Mouse (Mus musculus): ENCODE measurements at regions not wholly inside any gene's neighbourhood (a gene's known extent, or its start where the extent isn't known, plus 50 kb on each side); places are given as distances from the start of the nearest gene placed in this dataset.

DNA sequence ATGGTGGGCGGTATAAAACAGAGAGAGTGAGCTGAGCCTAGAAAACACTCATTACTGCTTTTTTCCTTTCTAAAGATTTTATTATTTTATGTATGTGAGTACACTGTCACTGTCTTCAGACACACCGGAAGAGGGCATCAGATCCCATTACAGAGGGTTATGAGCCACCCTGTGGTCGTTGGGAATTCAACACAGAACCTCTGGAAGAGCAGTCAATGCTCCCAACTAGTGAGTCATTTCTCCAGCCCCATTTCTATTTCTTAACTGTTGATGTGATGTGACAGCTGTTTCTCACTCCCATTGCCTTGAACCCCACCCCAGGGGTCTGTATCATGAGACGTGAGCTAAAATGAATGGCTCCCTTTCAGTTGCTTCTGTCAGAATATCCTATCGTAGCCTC lies 82.6 kb upstream of the Haao start:
- DNase-seq (ENCODE audit: low spot score) = no peak

DNA sequence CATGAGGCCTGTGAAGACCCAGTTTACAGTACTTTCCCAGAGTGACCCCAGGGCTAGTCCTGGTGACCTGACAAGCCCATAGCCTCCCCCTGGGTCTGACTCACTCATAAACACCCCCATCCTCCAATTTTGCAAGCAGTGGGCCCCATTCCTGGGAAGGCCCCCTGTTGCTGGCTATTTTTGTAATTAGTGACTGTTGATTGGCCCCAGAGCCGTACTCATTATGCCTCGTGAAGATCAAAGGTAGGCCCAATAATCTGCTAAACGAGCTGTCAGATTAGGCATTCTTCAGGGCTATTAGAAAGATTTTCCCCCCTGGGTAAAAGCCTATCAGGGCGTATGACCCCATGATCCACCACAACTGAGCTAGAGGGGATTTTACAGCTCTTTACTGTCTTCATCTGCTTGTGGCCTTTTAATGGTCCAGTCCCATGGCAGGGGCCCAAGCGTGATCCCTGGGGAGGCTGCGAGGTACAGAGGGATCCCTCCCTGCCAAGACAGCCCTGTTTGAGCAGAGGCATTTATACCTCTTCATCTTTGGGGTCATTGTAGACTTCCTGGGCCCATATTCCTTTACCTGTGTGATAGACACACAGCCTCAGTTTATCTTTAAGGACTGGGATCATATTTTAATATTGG lies 80.1 kb upstream of the Haao start:
- DNase-seq (ENCODE audit: low spot score) = peak; percentile 91

DNA sequence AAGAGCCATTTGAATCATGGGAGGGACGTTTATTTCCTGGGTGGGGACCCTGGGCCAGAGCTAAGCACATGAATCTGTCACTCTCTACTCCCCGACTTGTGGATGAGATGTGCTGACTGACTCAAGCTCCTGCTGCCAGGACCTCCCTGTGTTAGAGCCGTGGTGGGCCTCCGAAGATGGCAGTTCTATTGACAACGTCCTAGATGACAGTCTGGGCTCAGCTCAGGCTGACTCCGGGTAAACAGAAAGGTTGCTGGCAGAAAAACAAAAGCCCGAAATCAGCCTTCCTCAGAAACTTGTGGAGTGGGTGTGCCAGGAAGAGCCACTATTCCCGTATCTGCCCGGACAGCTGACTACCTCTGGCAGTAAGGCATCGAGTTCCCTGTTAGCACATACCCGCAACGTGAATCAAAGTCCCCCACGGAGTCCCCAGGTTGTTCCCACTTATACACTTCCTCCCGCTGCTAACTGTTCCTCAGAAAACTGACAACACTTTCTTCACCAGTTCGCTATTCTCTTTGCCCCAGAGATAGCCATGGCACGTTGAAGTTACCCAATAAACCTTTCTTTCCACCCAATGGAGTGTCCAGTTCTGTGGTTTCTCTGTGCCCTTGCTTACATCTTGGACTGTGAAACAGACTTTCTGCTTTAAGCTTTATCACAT lies 76.6 kb upstream of the Haao start:
- no peak for DNase-seq (ENCODE audit: low spot score)

DNA sequence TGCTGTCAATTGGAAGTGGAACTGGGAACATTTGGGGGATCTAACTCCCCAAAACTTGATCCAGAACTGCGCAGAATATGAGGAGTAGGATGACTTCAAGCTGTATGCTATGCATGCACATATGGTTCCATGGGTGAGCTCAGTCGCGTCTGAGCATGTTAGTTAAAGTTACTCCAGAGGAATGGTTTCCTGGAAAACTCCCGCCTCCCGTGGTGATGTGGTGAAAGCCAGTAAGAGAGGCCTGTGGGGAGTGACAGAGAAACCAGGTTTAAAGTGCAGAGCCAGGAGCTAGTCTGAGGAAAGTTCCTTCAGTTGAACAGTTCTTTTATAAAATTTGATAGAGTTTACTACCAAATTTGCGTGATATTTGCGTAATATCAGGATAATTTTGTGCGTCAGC lies 73.1 kb upstream of the Haao start:
- DNase-seq (ENCODE audit: low spot score) = no peak

DNA sequence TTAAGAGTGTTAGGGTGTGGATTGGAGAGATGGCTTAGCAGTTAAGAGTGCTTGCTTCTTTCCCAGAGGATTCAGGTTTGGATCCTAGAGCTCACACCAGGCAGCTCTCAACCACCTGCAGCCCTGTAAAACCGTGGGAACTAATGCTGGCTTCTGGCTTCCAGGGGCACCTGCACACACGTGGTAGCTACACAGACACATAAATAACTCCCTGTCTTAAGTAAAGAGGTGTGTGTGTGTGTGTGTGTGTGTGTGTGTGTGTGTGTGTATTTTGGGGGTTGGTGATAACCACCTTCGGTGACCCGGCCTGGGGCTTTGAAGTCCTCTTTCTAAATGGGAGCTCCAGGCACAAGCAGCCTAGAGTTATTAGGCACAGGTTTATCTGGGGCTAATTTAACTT lies 72.5 kb upstream of the Haao start:
- DNase-seq (ENCODE audit: low spot score) = no peak

DNA sequence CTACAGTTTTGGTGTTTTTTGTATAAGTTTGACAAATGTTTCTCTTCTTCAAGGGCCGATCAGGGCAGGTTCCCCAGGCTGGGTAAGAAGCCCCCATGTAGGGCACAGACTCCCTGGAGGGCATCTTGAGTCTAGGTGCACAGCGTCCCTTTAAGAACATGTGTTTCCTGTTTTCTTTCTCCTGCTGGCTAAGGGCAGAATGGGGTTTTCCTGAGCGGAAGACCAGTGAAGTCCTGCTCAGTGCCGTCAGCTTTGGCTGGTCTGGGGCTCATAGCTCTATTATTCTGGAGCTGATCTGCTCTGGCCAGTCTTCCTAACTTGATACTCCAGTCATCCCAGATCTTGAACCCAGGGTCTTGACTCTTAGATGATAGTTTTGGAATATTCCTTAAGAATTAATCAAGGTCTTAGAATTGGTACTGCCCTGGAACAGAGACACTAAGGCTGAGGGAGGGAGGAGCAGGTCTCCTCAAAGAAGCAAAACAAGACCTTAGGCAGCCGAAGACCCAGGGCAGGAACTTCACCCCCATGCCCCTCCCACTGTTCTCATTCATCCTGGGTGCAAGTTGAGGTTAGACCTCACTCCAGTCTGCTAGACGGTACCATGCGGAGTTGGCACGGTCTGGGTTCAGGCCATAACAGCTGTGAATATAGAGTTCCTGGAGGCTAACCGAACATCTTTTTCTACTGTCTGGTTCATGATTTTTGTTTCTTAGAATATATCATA lies 70.8 kb upstream of the Haao start:
- DNase-seq (ENCODE audit: low spot score) = no peak

DNA sequence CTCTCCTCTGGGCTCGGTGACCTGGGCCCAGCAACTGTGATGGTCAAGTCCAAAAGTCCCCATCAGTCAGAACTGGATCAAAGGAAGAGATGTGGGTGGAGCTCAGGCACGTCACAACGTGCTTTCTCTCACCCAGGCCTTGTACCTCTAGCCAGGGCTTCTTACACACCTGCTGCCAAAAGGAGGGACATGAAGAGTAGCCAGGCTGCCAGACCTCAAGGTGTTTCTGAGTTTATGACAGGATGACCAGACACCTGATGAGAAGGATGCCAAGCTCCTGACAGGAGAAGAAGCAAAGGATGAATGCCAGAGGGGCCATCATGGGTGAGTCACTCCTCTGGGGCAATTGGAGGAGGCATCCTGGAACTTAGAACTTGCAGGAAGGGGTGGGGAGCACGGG lies 70.0 kb upstream of the Haao start:
- DNase-seq (ENCODE audit: low spot score) = no peak

DNA sequence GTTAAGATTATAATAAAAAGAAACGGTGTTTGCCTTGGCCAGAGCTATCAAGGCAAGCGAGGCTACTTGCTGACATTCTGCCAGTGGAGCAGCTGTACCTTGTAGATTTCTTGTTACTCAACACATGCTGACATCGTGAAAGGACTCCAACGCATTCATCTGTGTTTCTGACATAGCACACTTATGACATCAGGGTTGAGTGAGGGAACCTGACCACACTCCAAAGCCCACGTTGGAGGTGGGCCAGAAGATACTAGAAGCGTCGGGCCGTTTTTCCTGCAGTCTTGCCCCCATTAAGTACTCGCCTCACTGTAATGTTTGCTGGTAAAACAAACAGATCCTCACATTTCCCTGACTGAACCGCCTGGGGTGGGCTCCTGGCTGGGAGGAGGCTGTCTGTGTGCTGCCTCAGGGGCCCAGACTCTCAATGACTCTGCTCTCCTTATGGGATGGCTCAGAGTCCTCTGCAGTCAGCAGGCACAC lies 69.0 kb upstream of the Haao start:
- DNase-seq (ENCODE audit: low spot score) = no peak

DNA sequence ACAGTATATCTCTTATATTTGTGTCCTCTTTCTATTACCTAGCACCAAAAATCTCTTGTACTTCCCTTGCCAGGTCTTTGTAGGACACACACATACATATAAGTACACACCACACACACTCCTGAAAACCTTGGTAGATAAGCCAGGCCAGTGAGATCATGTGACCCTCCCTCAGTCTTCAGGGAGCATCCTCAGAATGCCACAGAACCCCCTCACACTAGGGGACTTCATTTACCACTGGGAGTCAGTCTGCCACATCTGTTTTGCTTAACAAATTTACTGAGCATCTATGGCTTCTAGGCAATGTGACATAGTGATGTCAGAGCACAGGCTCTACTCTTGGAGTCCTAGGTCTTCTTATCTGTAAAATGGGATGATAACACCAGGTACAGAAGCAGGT lies 67.3 kb upstream of the Haao start:
- no peak for DNase-seq (ENCODE audit: low spot score)

DNA sequence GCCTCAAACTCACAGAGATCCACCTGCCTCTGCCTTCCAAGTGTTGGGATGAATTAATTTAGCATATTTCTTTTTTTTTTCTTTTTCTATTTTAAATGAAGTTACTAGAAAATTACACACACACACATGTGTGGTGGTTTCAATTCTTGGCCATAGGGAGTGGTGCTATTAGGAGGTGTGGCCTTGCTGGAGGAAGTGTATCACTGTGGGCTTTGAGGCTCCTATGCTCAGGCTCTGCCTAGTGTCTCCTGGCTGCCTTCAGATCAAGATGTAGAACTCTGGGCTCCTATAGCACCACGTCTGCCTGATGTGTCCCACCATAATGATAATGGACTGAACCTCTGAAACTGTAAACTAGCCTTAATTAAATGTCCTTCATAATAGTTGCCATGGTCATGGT lies 66.8 kb upstream of the Haao start:
- no peak for DNase-seq (ENCODE audit: low spot score)

DNA sequence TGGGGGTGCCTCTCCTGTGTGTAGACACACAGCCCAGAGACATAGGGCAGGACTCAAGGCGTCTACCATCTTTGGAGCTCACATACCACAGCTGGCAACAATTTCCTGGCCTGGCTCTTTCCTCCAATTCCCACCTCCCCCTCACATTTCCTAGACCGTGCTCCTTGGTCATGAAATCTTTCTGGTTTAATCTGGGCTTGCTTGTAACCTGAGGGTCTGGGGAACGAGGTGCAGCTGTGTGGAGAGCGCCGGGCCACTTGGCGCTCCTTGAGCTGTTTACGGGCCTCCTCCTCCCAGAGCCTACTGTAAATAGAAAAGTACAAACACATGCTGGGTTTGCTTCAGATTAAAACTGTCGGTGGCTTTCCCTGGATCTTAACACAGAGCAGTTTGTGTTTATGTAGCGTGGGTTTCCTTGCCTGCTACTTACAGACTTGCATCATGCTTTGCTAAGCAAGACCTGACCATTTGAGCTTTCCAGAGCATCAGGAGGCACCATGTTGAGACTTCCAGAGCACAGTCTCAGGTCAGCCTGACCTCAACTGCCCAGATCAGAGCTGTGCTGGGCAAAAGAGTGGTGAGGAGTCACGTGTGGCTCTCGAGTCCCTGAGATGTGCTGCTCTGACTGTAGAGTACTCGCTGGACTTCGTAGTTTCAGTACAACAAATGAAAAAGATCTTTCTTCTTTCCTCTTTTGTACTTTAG lies 66.1 kb upstream of the Haao start:
- no peak for DNase-seq (ENCODE audit: low spot score)

DNA sequence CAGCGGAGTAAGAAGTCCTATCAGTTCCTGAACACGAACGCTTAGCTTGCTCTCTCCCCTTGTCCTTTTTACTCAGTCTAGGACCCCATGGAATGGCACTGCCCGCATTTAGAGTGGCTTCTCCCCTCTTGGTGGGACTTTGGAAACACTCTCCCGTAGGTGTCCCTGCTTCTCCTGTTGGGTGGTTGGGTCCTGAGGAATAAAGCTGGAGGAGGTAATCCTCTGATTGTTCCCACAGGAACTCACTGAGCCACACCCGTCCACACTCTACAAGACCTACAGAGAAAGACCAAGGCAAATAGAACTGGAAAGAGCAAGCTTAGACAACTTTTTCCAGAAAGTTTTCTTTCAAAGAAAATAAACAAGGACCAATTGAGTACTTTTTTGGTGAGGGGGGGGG lies 64.7 kb upstream of the Haao start:
- DNase-seq (ENCODE audit: low spot score) = no peak

DNA sequence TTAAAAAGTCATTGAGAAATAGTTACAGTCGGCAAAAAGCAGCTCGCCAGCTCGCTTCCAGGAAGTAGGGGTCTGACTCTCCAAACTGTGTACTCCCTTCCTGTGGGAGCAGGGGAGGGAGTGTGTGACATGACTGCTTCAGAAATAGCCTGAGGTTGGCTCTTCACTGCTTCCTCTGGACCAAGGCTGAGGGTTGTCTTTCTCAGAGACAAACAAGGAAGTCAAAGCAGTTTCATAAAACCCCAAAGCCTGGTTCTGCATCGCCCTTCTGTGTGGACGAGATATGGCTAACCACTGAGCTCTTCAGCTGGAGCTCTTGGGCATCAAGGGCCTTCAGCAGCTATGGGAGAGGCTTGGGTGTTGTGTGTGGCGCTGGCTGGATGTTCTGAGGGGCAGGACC lies 61.0 kb upstream of the Haao start:
- DNase-seq (ENCODE audit: low spot score) = no peak

DNA sequence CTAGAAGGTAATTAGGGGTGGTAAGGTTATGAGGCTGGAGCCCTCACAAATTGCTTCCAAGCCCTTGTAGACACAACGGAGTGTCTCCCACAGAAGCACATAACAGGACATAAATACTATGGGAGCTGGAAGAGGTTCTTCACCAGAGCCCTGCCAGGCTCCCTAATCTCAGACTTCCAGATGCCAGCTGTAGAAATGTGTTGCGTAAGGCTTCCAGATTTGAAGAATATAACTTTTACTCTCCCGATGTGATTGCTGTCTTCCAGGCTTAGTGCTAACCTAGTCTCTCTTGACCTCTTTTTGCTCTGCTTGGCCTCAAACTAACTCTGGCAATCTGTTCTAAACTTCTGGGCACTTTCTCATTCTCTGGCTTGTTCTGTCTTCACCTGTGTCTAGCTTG lies 59.8 kb upstream of the Haao start:
- DNase-seq (ENCODE audit: low spot score) = no peak

DNA sequence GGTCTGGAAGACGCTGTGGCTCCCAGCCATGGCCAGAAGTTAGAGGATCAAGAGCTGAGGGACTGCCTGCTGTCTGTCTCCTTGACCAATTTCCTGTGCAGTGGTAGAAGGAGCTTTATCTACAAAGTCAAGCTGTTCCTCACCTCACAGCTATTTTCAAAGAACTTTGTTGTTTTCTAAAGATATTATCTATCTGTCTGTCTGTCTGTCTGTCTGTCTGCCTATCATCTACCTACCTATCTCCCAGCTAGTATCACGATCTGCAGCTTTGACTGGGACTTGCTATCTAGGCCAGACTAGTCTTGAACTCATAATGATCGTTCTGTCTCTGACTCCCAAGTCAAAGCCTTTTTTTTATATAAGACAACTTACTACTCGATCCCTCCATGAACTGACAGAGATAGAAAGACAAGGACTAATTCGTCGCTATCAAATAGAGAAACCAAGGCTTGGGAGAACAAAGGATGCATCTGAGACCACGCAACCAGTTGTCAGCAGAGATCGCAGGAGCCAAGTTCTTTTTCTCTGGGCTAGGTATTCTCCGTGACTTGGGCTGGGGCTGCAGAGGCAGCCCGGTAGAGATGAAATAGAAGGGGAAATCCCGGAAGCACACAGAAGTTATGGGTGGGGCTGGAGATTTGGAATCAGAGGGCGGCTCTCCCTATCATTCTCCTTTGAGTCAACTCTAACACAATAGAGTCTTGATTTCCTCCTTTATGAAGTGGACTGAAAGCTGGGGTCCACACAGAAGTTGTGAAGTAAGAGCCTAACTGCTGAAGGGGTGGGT lies 59.2 kb upstream of the Haao start:
- DNase-seq (ENCODE audit: low spot score) = no peak

DNA sequence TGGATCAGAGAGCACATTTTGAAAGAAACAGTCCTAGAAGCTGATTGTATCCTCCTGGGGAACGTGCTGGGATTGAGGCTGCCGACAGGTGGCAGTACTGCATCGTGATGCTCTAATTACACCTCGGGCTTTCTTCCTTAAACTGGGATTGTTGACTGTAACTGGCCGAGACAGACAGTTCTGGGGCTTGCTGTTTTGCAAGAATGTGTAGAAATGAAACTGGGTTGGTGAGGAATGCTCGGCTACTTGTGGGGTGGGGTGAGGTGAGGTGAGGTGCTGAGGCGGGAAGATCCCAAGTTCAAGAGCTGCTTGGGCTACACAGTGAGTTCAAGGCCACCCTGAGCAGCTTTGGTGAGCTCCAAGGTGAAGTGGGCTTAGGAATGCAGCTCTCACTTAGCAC lies 55.7 kb upstream of the Haao start:
- DNase-seq (ENCODE audit: low spot score) = peak; percentile 93

DNA sequence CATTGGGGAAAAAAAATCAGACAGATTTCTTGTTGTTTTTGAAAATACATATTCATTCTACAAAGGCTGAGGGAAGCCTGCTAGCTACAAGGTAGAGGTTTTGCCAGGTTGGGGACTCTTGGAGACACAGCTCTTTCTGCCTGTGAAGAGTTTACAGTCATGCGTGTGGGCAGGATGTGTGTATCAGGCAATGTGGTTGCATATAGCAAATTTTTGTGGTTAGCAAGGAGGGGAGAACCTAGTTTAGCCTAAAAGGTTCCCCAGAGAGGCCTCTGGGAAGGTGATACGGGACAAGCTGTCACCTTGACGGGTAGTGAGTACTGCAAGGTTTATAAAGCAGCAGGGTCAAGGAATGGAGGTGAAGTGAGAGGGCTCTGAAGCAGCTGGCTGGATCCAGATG lies 54.8 kb upstream of the Haao start:
- DNase-seq (ENCODE audit: low spot score) = no peak

DNA sequence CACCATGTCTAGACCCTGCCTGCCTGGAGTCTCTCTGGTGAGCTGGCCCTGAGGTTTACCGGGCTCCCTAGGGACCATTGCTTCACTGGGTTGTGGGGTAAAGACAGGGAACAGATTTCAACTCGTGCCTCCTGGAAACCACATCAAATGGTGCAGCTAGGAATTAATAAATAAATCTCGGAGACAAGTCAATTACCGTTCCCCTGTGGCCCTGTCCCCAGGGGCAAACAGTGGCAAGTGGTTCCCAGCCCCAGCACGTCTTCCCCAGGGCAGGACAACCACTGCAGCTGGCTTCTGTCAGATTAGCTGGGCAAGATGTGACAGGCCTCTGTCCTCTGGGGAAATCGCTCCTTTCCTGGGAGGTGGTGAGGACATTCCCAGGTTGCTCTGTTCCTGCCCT lies 54.3 kb upstream of the Haao start:
- DNase-seq (ENCODE audit: low spot score) = peak; percentile 39

DNA sequence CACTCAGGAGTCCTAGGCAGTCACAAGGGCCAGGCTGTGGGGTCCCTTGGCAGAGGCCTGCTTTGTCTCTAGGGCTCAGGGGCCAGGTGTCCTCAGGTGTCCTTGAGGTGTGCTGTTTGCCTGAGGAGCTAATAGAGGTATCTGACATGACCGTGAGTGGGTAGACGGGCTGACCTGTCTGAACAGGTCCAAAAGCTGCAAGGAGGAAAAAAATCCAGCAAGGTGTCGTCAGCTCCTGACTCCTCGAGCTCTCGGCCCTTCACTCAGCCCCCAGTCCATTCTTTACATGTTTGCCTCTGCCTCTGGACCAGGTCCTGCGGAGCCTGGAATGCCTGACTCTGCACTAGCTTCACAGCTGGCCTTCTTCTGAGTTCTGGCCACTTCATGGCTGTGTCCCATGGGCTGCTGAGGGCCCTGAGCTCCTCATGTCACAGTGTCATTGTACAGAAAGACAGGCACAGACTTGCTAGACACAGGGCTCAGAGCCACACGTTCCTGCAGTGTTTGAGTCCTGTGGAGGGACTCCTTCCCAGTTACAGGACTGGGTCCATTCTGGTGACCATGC lies 51.9 kb upstream of the Haao start:
- no peak for DNase-seq (ENCODE audit: low spot score)

DNA sequence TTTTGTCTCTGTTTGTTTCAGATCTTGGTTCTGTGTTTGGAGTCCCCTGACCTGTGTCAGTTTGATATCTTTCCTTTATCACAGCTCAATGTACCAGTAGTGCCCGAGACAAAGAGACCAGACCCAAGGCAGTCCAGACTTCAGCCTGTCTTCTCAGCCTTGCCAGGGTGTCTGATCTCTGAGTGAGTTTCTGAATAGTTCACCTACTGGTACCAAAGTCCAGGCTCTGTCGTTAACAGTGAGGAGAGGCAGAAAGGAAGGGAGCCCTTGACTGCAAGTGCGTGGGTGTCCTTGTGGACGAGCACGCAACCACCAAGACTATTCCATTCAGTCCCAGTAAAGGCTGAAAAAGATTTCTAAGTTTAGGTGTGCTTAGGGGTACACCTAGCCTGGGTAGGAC lies 50.8 kb upstream of the Haao start:
- no peak for DNase-seq (ENCODE audit: low spot score)
